Mouse (Mus musculus) liver, postnatal 0 days (tissue): ENCODE measurements around the gene Olfr1243.

Experiments used
- CTCF ChIP-seq: sonication (generic); IDR thresholded peaks from 2 replicates; pipeline ENCODE4 v1.5.1; 2016; ENCODE audit warnings: antibody characterized with exemption, low read depth
- EP300 ChIP-seq: IDR thresholded peaks from 2 replicates; pipeline ENCODE4 v1.6.1; 2016; ENCODE audit warnings: antibody characterized with exemption, low read depth, mild to moderate bottlenecking

DNA sequence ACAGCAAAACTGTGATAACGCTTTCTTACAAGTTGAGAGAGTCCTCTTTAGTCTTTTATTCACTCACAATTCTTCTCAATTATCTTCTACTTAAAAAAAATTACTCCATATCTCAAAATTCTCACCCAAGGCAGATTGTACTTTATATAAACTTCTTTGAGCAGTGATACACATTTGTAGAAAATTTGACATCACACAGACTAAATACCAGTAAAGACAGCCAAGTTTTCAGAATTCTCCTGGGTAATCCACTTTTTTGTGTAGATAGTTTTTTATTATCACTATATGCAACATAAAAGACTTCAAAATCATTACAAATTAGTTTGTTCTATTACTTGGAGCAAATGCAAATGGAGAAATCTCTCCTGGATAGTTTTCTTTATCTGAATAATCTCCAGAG, 47.1 kb upstream of the Olfr1243 start, which contains the start of gene Olfr1245:
- TF ChIP-seq CTCF: no peak
- no peak for TF ChIP-seq EP300
